Mouse (Mus musculus): ENCODE measurements around the gene Eml6.

DNA sequence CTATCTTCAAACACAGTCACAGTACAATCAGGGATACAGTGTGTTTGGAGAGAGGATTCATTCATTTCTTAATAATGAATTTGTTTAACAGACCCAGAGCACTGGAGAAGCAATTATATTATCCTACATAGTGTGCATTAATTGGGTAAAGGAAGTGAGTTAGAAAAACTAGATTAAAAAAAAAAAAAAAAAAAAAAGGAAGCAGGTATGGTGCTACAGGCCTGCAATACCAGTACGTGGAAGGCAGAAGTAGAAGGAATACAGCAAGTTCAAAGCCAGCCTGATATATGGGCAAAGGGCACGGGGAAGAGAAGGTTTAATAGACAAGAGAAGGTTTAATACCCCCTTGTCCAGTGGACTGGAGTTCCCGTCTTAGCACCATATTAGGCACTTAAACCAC lies 246.9 kb downstream of the Eml6 start:
- TF ChIP-seq GATA1 (IDR thresholded peaks at IDR 0.05; ENCODE audit: low read length), result no peak
- no peak for TF ChIP-seq TAL1 (IDR thresholded peaks at IDR 0.05; ENCODE audit: low read length)
